Comparison of ENCODE assay signal across 13 mouse cellular contexts in genomic region chr6:114700704-114701103, GRCm38 (mm10). TPM values are rescaled to one million over a fixed set of nuclear protein-coding genes. Genes with fewer than 3 reads are reported as not detected.
DNase-seq lines count a peak whose midpoint lies in the region; ATAC-seq and TF ChIP-seq lines count a peak whose summit lies in the region.
"Had no signal": no experiment of that assay in that cellular context is flagged by ENCODE, and none has a peak within 500 bp of the region (broad histone marks: within the 10 kb centered on the region; RNA-seq: fewer than 3 reads in every experiment).

No protein-coding gene starts in this region.

- H3K27me3 ChIP-seq in liver, embryonic 11.5 days (replicated peaks; ENCODE audit: control insufficient read depth, insufficient read depth, low read length): no peaks in the 10 kb centered on the region
- H3K27me3 ChIP-seq in small intestine, adult 2 months (ENCODE audit: control insufficient read depth, insufficient read depth, low read length): no peaks in the 10 kb centered on the region
- H3K27me3 ChIP-seq in embryonic facial prominence, embryonic 10.5 days (replicated peaks; ENCODE audit: low read depth, poor library complexity, severe bottlenecking): no peaks in the 10 kb centered on the region
- H3K27me3 ChIP-seq: limb, embryonic 13.5 days had no signal

- no peak overlapping the region for H3K4me3 ChIP-seq in liver, embryonic 11.5 days (ENCODE audit: low read depth, low read length)
- H3K4me3 ChIP-seq in small intestine, adult 2 months (ENCODE audit: low read depth, low read length): no peak overlapping the region
- H3K4me3 ChIP-seq in embryonic facial prominence, embryonic 10.5 days: no peak overlapping the region
- H3K4me3 ChIP-seq: erythroblast, embryonic 14.5 days; limb, embryonic 13.5 days had no signal

- H3K4me1 ChIP-seq in liver, embryonic 11.5 days (replicated peaks; ENCODE audit: control insufficient read depth, insufficient read depth, low read length): no peaks in the 10 kb centered on the region
- no peaks in the 10 kb centered on the region for H3K4me1 ChIP-seq in small intestine, adult 2 months (ENCODE audit: control insufficient read depth, insufficient read depth, insufficient read length, low read length)
- no peaks in the 10 kb centered on the region for H3K4me1 ChIP-seq in embryonic facial prominence, embryonic 10.5 days
- H3K4me1 ChIP-seq: limb, embryonic 13.5 days had no signal

- DNase-seq in cerebellum, postnatal 10 days: peak; percentile 32 to 50
- no peak for DNase-seq in cerebellum, postnatal 4 days (ENCODE audit: low spot score in 2 of 2)
- DNase-seq in liver (peak; percentile 48), MEL-GATA-1-ER (ENCODE audit: extremely low read depth, low read depth) (peak; percentile 6)
- no peak for DNase-seq in liver, embryonic 11.5 days (ENCODE audit: low spot score)
- no peak for DNase-seq in embryonic facial prominence, embryonic 10.5 days (ENCODE audit: low spot score)
- DNase-seq: heart, adult 18-20 months; midbrain, embryonic 14.5 days had no signal

- 69% methylated on average over 3 of the region's 3 CpGs for WGBS in liver, embryonic 11.5 days
- WGBS in small intestine, adult 2 months: 91% methylated on average over 3 of the region's 3 CpGs
- WGBS in embryonic facial prominence, embryonic 10.5 days: 73% methylated on average over 3 of the region's 3 CpGs

- H3K9ac ChIP-seq in liver, embryonic 11.5 days (ENCODE audit: low read depth, low read length): no peak overlapping the region
- H3K9ac ChIP-seq: limb, embryonic 13.5 days had no signal

- no peak overlapping the region for H3K4me2 ChIP-seq in liver, embryonic 11.5 days
- H3K4me2 ChIP-seq: limb, embryonic 13.5 days had no signal

- H3K9me3 ChIP-seq in liver, embryonic 11.5 days (ENCODE audit: control insufficient read depth, low read length): no peaks in the 10 kb centered on the region
- 0 out of 2 replicates have a peak, but pooled peaks cover 2% of the 10 kb centered on the region for H3K9me3 ChIP-seq in embryonic facial prominence, embryonic 10.5 days
- H3K9me3 ChIP-seq: limb, embryonic 13.5 days had no signal

- H3K27ac ChIP-seq in liver, embryonic 11.5 days (ENCODE audit: low read depth, low read length): no peak overlapping the region
- no peak overlapping the region for H3K27ac ChIP-seq in small intestine, adult 2 months (ENCODE audit: insufficient read depth, low read depth, low read length)
- H3K27ac ChIP-seq in embryonic facial prominence, embryonic 10.5 days (replicated peaks): no peak overlapping the region
- H3K27ac ChIP-seq: limb, embryonic 13.5 days had no signal

- TF ChIP-seq CTCF in small intestine, adult 2 months (IDR thresholded peaks at IDR 0.05; ENCODE audit: extremely low read depth, insufficient read length, insufficient replicate concordance, low read depth, low read length): peak; percentile 42; the same call in 1 of the 2 replicates

- TF ChIP-seq POLR2A in small intestine, adult 2 months (IDR thresholded peaks at IDR 0.05; ENCODE audit: low read depth, low read length): no peak

- ATAC-seq in liver, embryonic 11.5 days (replicated peaks; ENCODE audit: low FRiP score): no peak
- ATAC-seq in erythroblast, adult 5-6 weeks (replicated peaks; ENCODE audit: low FRiP score, poor library complexity, severe bottlenecking): no peak
- ATAC-seq: intestine, embryonic 16.5 days had no signal

- H3K36me3 ChIP-seq in liver, embryonic 11.5 days (ENCODE audit: control insufficient read depth, insufficient read depth, low read length): no peaks in the 10 kb centered on the region
- peaks cover 11% of the 10 kb centered on the region; the same call in 1 of the 2 replicates for H3K36me3 ChIP-seq in small intestine, adult 2 months (ENCODE audit: control insufficient read depth, insufficient read depth, low read length)
- H3K36me3 ChIP-seq in embryonic facial prominence, embryonic 10.5 days (replicated peaks): no peaks in the 10 kb centered on the region

RNA-seq across cellular contexts. Expression of gene Atg7, which starts 57.8 kb away (rescaled TPM):
- 20.3 and 20.8 TPM in 2 replicates for polyA plus RNA-seq in liver, embryonic 11.5 days (2014; fragmentation: Nextera tagmentation; extraction: Ambion mirVana)
- 8.3 and 16.0 TPM in 2 replicates for polyA plus RNA-seq in small intestine, adult 2 months (2012; rRNA removed)
- 11.1 and 36.5 TPM in 2 replicates for total RNA-seq in erythroblast, adult 5-6 weeks (2015; ENCODE audit: low replicate concordance)
- total RNA-seq in erythroblast, adult 5-6 weeks (2017; ENCODE audit: low replicate concordance): 5.2 and 9.2 TPM in 2 replicates
- 19.7 TPM in 2 replicates for polyA plus RNA-seq in embryonic facial prominence, embryonic 10.5 days (2016; fragmentation: Nextera tagmentation; extraction: Ambion mirVana)

Comparison
In these comparisons a context has a peak if more than half of its experiments do, and no peak if none do; other contexts are left out.
1. DNase-seq: peak in cerebellum, postnatal 10 days (2 of 2), liver (single experiment) and MEL-GATA-1-ER (single experiment); none in cerebellum, postnatal 4 days (0 of 2), liver, embryonic 11.5 days (single experiment) and embryonic facial prominence, embryonic 10.5 days (single experiment).